Comparison of ENCODE assay signal across 14 mouse cellular contexts in genomic region chr17:24007391-24007790, GRCm38 (mm10). TPM values are rescaled to one million over a fixed set of nuclear protein-coding genes. Genes with fewer than 3 reads are reported as not detected.
DNase-seq lines count a peak whose midpoint lies in the region; ATAC-seq and TF ChIP-seq lines count a peak whose summit lies in the region.
"Had no signal": no experiment of that assay in that cellular context is flagged by ENCODE, and none has a peak within 500 bp of the region (broad histone marks: within the 10 kb centered on the region; RNA-seq: fewer than 3 reads in every experiment).

No protein-coding gene starts in this region.

- no peak overlapping the region for H3K4me2 ChIP-seq in stomach, postnatal 0 days (replicated peaks; ENCODE audit: low read depth)
- H3K4me2 ChIP-seq: embryonic facial prominence, embryonic 12.5 days had no signal

- no peak overlapping the region for H3K27ac ChIP-seq in stomach, postnatal 0 days (replicated peaks)
- H3K27ac ChIP-seq: embryonic facial prominence, embryonic 12.5 days; liver, embryonic 14.5 days had no signal

- H3K9me3 ChIP-seq in stomach, postnatal 0 days (ENCODE audit: control insufficient read depth, low read length), result no peaks in the 10 kb centered on the region
- H3K9me3 ChIP-seq: embryonic facial prominence, embryonic 12.5 days; G1E had no signal

- no peaks in the 10 kb centered on the region for H3K27me3 ChIP-seq in stomach, postnatal 0 days (ENCODE audit: control insufficient read depth, insufficient read depth, low read length)
- H3K27me3 ChIP-seq: embryonic facial prominence, embryonic 12.5 days had no signal

- H3K9ac ChIP-seq in stomach, postnatal 0 days (ENCODE audit: low read length), result no peak overlapping the region
- H3K9ac ChIP-seq: embryonic facial prominence, embryonic 12.5 days; liver, embryonic 14.5 days had no signal

- no peaks in the 10 kb centered on the region for H3K4me1 ChIP-seq in stomach, postnatal 0 days (replicated peaks; ENCODE audit: control insufficient read depth, insufficient read depth)
- H3K4me1 ChIP-seq: embryonic facial prominence, embryonic 12.5 days had no signal

- H3K4me3 ChIP-seq in stomach, postnatal 0 days (ENCODE audit: low read depth, low read length), result no peak overlapping the region
- H3K4me3 ChIP-seq: embryonic facial prominence, embryonic 12.5 days had no signal

- no peaks in the 10 kb centered on the region for H3K36me3 ChIP-seq in stomach, postnatal 0 days (ENCODE audit: control insufficient read depth, insufficient read depth, low read length)
- H3K36me3 ChIP-seq: embryonic facial prominence, embryonic 12.5 days; G1E had no signal

- TF ChIP-seq CTCF in stomach, postnatal 0 days (IDR thresholded peaks at IDR 0.05; ENCODE audit: low read depth), result peak; percentile 11; the same call in 1 of the 2 replicates

- ATAC-seq in stomach, postnatal 0 days (ENCODE audit: low FRiP score, low TSS enrichment), result peak; percentile 92
- ATAC-seq in activated CD4-positive, CD25-positive, alpha-beta regulatory T cell, adult 4 months, result no peak

- no peak for TF ChIP-seq EP300 in stomach, postnatal 0 days (optimal IDR thresholded peaks at IDR 0.05)

- peak; percentile 46 for DNase-seq in urinary bladder, postnatal 14 days (ENCODE audit: low spot score)
- no peak for DNase-seq in urinary bladder, postnatal 25 days (ENCODE audit: low spot score)
- peak; percentile 46 for DNase-seq in adrenal gland, postnatal 25 days
- DNase-seq in lung, postnatal 10 days, result peak; percentile 18
- DNase-seq in stomach, postnatal 0 days (ENCODE audit: low spot score), result no peak
- DNase-seq in T-cell, adult 2 months (ENCODE audit: low spot score), result no peak
- DNase-seq in gastrocnemius, postnatal 4 days (ENCODE audit: low spot score in 2 of 2), result no peak
- DNase-seq: kidney, adult 11 months had no signal

- WGBS in stomach, postnatal 0 days, result 46% methylated on average over 1 of the region's 1 CpGs

RNA-seq across cellular contexts. Expression of gene Prss22, which starts 9.5 kb away (rescaled TPM):
- total RNA-seq in adrenal gland, postnatal 25 days (2021), result not detected in 2 replicates
- polyA plus RNA-seq in stomach, postnatal 0 days (2015; fragmentation: Nextera tagmentation; extraction: Ambion mirVana), result 3.4 and 4.8 TPM in 2 replicates
- not detected for polyA plus RNA-seq in activated CD4-positive, CD25-positive, alpha-beta regulatory T cell, adult 4 months (2017; shearing (Covaris generic))
- not detected for total RNA-seq in gastrocnemius, postnatal 4 days (2021)
- total RNA-seq: G1E had no signal
- polyA plus RNA-seq: G1E; heart, embryonic 14.5 days; liver, embryonic 14.5 days had no signal

RNA-seq across cellular contexts. Expression of gene Prss30, which starts 27.0 kb away (rescaled TPM):
- 0.36 TPM in 1 of 2 replicates, not detected in the other for total RNA-seq in adrenal gland, postnatal 25 days (2021)
- 0.08 and 0.11 TPM in 2 replicates for polyA plus RNA-seq in stomach, postnatal 0 days (2015; fragmentation: Nextera tagmentation; extraction: Ambion mirVana)
- polyA plus RNA-seq in activated CD4-positive, CD25-positive, alpha-beta regulatory T cell, adult 4 months (2017; shearing (Covaris generic)), result under 1 TPM in 1 of 2 experiments, not detected in 1; 0.73 TPM
- not detected for total RNA-seq in gastrocnemius, postnatal 4 days (2021)
- total RNA-seq: G1E had no signal
- polyA plus RNA-seq: embryonic facial prominence, embryonic 12.5 days; G1E had no signal

RNA-seq across cellular contexts. Expression of gene Prss27, which starts 30.6 kb away (rescaled TPM):
- 0.43 TPM in 1 of 2 replicates, not detected in the other for total RNA-seq in adrenal gland, postnatal 25 days (2021)
- 40.8 and 47.1 TPM in 2 replicates for polyA plus RNA-seq in stomach, postnatal 0 days (2015; fragmentation: Nextera tagmentation; extraction: Ambion mirVana)
- not detected for polyA plus RNA-seq in activated CD4-positive, CD25-positive, alpha-beta regulatory T cell, adult 4 months (2017; shearing (Covaris generic))
- not detected for total RNA-seq in gastrocnemius, postnatal 4 days (2021)
- total RNA-seq: G1E; layer of hippocampus, adult 8-10 months had no signal
- polyA plus RNA-seq: G1E; heart, embryonic 14.5 days; liver, embryonic 14.5 days had no signal

RNA-seq across cellular contexts. Expression of gene Sbpl, which starts 52.3 kb away (rescaled TPM):
- total RNA-seq in adrenal gland, postnatal 25 days (2021), result not detected in 2 replicates
- polyA plus RNA-seq in stomach, postnatal 0 days (2015; fragmentation: Nextera tagmentation; extraction: Ambion mirVana), result not detected in 2 replicates
- polyA plus RNA-seq in activated CD4-positive, CD25-positive, alpha-beta regulatory T cell, adult 4 months (2017; shearing (Covaris generic)), result not detected
- total RNA-seq in gastrocnemius, postnatal 4 days (2021), result not detected
- total RNA-seq: G1E; layer of hippocampus, adult 8-10 months had no signal
- polyA plus RNA-seq: embryonic facial prominence, embryonic 12.5 days; G1E; heart, embryonic 14.5 days; liver, embryonic 14.5 days had no signal

Comparison
In these comparisons a context has a peak if more than half of its experiments do, and no peak if none do; other contexts are left out.
1. DNase-seq: peak in urinary bladder, postnatal 14 days (single experiment), adrenal gland, postnatal 25 days (single experiment) and lung, postnatal 10 days (single experiment); none in urinary bladder, postnatal 25 days (single experiment), stomach, postnatal 0 days (single experiment), T-cell, adult 2 months (single experiment) and gastrocnemius, postnatal 4 days (0 of 2).